Mouse (Mus musculus): ENCODE data around the gene Slc36a1.

- TF ChIP-seq USF2 (conservative IDR thresholded peaks at IDR 0.05; ENCODE audit: low read depth, low read length) = no peak
- TF ChIP-seq POLR2A (IDR thresholded peaks at IDR 0.05; ENCODE audit: low read depth, low read length) = no peak
- TF ChIP-seq NRF1 (IDR thresholded peaks at IDR 0.05; ENCODE audit: low read depth, low read length) = no peak
- no peak for TF ChIP-seq CTCF (conservative IDR thresholded peaks at IDR 0.05 in 1 of 2, IDR thresholded peaks at IDR 0.05 in 1 of 2; ENCODE audit: low read depth in 2 of 2, low read length in 2 of 2)
Measured at GRCm38 (mm10) chr11:55234791-55235190, 30.6 kb downstream of the Slc36a1 start.
